Mouse (Mus musculus): ENCODE results near the gene Atp6v1e2. TPM values are rescaled to one million over a fixed set of nuclear protein-coding genes. Genes with fewer than 3 reads are reported as not detected.

Gene Atp6v1e2
- polyA plus RNA-seq, 1 experiment from 2014 or later: not detected

DNA sequence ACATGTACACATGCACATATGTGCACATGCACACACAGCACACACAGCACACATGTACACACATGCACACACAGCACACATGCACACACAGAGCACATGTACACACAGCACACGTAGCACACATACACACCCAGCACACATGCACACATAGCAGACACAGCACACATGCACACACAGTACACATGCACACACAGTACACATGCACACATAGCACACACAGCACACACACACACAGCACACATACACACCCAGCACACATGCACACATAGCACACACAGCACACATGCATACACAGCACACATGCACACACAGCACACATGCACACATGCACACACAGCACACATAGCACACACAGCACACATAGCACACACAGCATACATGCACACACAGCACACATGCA is 33.5 kb upstream of the Atp6v1e2 start:
- WGBS: 100% methylated on average over 1 of the region's 1 CpGs

GRCm38 (mm10) chr17:86978496-86978895 is 30.8 kb upstream of the Atp6v1e2 start:
- WGBS: 87% methylated on average over 6 of the region's 6 CpGs
- Histone ChIP-seq H3K36me3 (ENCODE audit: control insufficient read depth, insufficient read depth, low read length) (peaks cover 38% of the 10 kb centered on the region), H3K4me1 (replicated peaks; ENCODE audit: control insufficient read depth, insufficient read depth, low read length) (0 out of 2 replicates have a peak, but pooled peaks cover 2% of the 10 kb centered on the region), H3K27ac (ENCODE audit: low read depth) (no peak overlapping the region), H3K9me3 (ENCODE audit: control insufficient read depth, low read length) (no peaks in the 10 kb centered on the region), H3K27me3 (replicated peaks; ENCODE audit: control insufficient read depth, insufficient read depth, low read length) (no peaks in the 10 kb centered on the region), H3K4me2 (ENCODE audit: low read length) (no peak overlapping the region), H3K4me3 (ENCODE audit: low read depth, low read length) (no peak overlapping the region), H3K9ac (ENCODE audit: low read length) (no peak overlapping the region)
- ATAC-seq (replicated peaks; ENCODE audit: low FRiP score, low TSS enrichment, low read depth): no peak
- DNase-seq (ENCODE audit: low spot score): no peak

More for the DNA sequence above, 33.5 kb upstream of the Atp6v1e2 start:
- Histone ChIP-seq H3K4me2 (ENCODE audit: low read length) (no peak overlapping the region), H3K27me3 (replicated peaks; ENCODE audit: control insufficient read depth, insufficient read depth, low read length) (no peaks in the 10 kb centered on the region), H3K9me3 (ENCODE audit: control insufficient read depth, low read length) (no peaks in the 10 kb centered on the region), H3K36me3 (ENCODE audit: control insufficient read depth, insufficient read depth, low read length) (peaks cover 25% of the 10 kb centered on the region), H3K27ac (ENCODE audit: low read depth) (no peak overlapping the region), H3K9ac (ENCODE audit: low read length) (no peak overlapping the region), H3K4me1 (replicated peaks; ENCODE audit: control insufficient read depth, insufficient read depth, low read length) (0 out of 2 replicates have a peak, but pooled peaks cover 2% of the 10 kb centered on the region), H3K4me3 (ENCODE audit: low read depth, low read length) (no peak overlapping the region)
- ATAC-seq (replicated peaks; ENCODE audit: low FRiP score, low TSS enrichment, low read depth) (no peak), DNase-seq (ENCODE audit: low spot score) (no peak)

GRCm38 (mm10) chr17:86976387-86976786 is 28.7 kb upstream of the Atp6v1e2 start:
- DNase-seq (ENCODE audit: low spot score) (no peak), ATAC-seq (replicated peaks; ENCODE audit: low FRiP score, low TSS enrichment, low read depth) (no peak)
- peaks cover 42% of the 10 kb centered on the region for H3K36me3 ChIP-seq (ENCODE audit: control insufficient read depth, insufficient read depth, low read length)

GRCm38 (mm10) chr17:86973097-86973496 is 25.4 kb upstream of the Atp6v1e2 start:
- Histone ChIP-seq H3K4me2 (ENCODE audit: low read length) (no peak overlapping the region), H3K27ac (ENCODE audit: low read depth) (no peak overlapping the region), H3K36me3 (ENCODE audit: control insufficient read depth, insufficient read depth, low read length) (peaks cover 51% of the 10 kb centered on the region), H3K9me3 (ENCODE audit: control insufficient read depth, low read length) (no peaks in the 10 kb centered on the region), H3K4me1 (replicated peaks; ENCODE audit: control insufficient read depth, insufficient read depth, low read length) (no peaks in the 10 kb centered on the region), H3K27me3 (replicated peaks; ENCODE audit: control insufficient read depth, insufficient read depth, low read length) (no peaks in the 10 kb centered on the region), H3K4me3 (ENCODE audit: low read depth, low read length) (no peak overlapping the region), H3K9ac (ENCODE audit: low read length) (no peak overlapping the region)
- ATAC-seq (replicated peaks; ENCODE audit: low FRiP score, low TSS enrichment, low read depth) (no peak), DNase-seq (ENCODE audit: low spot score) (no peak)
- 91% methylated on average over 2 of the region's 2 CpGs for WGBS

More at GRCm38 (mm10) chr17:86976387-86976786, 28.7 kb upstream of the Atp6v1e2 start:
- Histone ChIP-seq H3K4me2 (ENCODE audit: low read length) (no peak overlapping the region), H3K4me3 (ENCODE audit: low read depth, low read length) (no peak overlapping the region), H3K27ac (ENCODE audit: low read depth) (no peak overlapping the region), H3K4me1 (replicated peaks; ENCODE audit: control insufficient read depth, insufficient read depth, low read length) (no peaks in the 10 kb centered on the region), H3K9me3 (ENCODE audit: control insufficient read depth, low read length) (no peaks in the 10 kb centered on the region), H3K9ac (ENCODE audit: low read length) (no peak overlapping the region), H3K27me3 (replicated peaks; ENCODE audit: control insufficient read depth, insufficient read depth, low read length) (no peaks in the 10 kb centered on the region)
- 77% methylated on average over 10 of the region's 10 CpGs for WGBS

DNA sequence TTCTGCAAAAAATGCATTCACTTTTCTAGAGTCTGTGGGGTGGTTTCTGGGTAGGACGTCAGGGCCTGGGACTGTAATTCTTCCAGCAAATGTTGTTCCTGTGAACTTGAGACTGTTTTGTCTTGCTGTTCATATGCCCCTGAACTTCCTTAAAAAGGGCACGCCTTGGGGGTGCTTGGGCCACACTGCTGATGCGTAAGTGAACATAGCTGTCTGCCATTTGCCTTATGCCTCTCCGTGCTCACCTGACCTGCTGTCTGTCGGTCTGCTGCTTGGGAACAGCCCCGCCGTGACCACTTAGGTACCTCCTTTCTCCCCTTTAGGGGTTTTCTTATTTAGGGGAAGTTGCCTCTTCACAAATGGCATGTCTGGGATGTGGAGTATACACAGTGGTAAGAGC is 24.2 kb upstream of the Atp6v1e2 start:
- no peaks in the 10 kb centered on the region for H3K27me3 ChIP-seq (replicated peaks; ENCODE audit: control insufficient read depth, insufficient read depth, low read length)
- H3K9me3 ChIP-seq (ENCODE audit: control insufficient read depth, low read length): no peaks in the 10 kb centered on the region
- H3K4me1 ChIP-seq (replicated peaks; ENCODE audit: control insufficient read depth, insufficient read depth, low read length): no peaks in the 10 kb centered on the region
- no peak overlapping the region for H3K27ac ChIP-seq (ENCODE audit: low read depth)
- H3K4me3 ChIP-seq (ENCODE audit: low read depth, low read length): no peak overlapping the region
- peaks cover 51% of the 10 kb centered on the region for H3K36me3 ChIP-seq (ENCODE audit: control insufficient read depth, insufficient read depth, low read length)
- DNase-seq (ENCODE audit: low spot score) (no peak), ATAC-seq (replicated peaks; ENCODE audit: low FRiP score, low TSS enrichment, low read depth) (no peak)
- H3K4me2 ChIP-seq (ENCODE audit: low read length): no peak overlapping the region
- 90% methylated on average over 7 of the region's 7 CpGs for WGBS
- H3K9ac ChIP-seq (ENCODE audit: low read length): no peak overlapping the region

DNA sequence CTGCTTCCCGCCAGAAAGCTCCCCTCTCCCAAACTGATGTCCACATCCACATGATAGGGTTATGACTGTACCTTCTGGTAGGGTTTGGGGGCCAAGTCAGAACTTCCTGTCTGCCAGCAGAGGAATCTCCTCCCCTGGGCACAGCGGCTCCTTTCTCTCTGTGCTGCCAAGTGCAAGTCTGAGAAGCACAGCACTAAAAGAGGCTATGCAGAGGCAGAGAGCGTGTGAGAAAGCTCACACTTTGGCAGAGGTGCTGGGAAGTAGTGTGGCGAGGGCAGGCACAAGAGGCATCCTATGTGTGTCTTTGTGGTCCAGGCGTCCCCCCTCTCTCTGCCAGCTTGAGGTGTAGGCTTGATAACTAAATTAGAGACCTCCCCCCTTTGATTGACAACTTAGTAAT is 23.3 kb upstream of the Atp6v1e2 start:
- Histone ChIP-seq H3K4me2 (ENCODE audit: low read length) (no peak overlapping the region), H3K9ac (ENCODE audit: low read length) (no peak overlapping the region), H3K27me3 (replicated peaks; ENCODE audit: control insufficient read depth, insufficient read depth, low read length) (no peaks in the 10 kb centered on the region), H3K4me1 (replicated peaks; ENCODE audit: control insufficient read depth, insufficient read depth, low read length) (no peaks in the 10 kb centered on the region), H3K9me3 (ENCODE audit: control insufficient read depth, low read length) (no peaks in the 10 kb centered on the region), H3K36me3 (ENCODE audit: control insufficient read depth, insufficient read depth, low read length) (peaks cover 51% of the 10 kb centered on the region), H3K4me3 (ENCODE audit: low read depth, low read length) (no peak overlapping the region), H3K27ac (ENCODE audit: low read depth) (no peak overlapping the region)
- 89% methylated on average over 5 of the region's 5 CpGs for WGBS
- no peak for ATAC-seq (replicated peaks; ENCODE audit: low FRiP score, low TSS enrichment, low read depth)
- DNase-seq (ENCODE audit: low spot score): no peak

DNA sequence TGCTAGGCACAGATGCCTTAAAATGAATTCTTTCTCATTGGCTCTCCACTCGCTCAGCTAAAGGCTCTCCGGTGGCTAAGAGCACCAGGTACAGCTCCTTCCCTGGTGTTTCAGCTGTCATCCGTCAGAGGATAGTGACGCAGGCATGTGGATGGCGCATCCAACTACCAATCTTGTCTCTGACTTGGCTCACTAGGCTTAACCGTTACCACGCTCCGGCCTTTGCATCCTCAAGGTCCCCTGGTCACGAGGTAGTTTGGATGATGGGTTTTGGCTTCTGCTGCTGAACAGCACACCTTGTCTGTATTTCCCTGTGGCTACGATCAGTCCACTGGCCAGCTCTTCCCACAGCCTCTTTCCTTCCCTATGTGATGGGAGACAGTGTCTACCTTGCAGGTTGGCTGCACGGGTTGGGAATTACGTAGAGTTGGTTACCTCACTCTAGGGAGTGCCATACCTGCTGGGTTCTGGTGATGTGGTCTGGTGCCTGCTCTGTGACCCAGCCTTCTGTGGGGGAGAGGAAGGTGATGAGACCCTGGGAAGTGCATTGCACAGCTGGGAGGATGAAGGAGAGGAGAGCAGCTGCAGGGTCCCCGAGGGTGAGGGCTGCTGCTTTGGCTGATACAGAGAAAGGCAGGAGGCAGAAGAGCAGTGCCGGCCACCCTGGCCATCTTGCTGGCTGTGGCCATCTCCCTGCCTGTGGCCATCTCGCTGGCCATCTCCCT is 22.5 kb upstream of the Atp6v1e2 start:
- peaks cover under 1% of the 10 kb centered on the region; the same call in 1 of the 2 replicates for H3K4me1 ChIP-seq (replicated peaks; ENCODE audit: control insufficient read depth, insufficient read depth, low read length)
- H3K9ac ChIP-seq (ENCODE audit: low read length): no peak overlapping the region
- H3K36me3 ChIP-seq (ENCODE audit: control insufficient read depth, insufficient read depth, low read length): peaks cover 48% of the 10 kb centered on the region
- 90% methylated on average over 14 of the region's 15 CpGs for WGBS
- no peak overlapping the region for H3K27ac ChIP-seq (ENCODE audit: low read depth)
- ATAC-seq (replicated peaks; ENCODE audit: low FRiP score, low TSS enrichment, low read depth): no peak
- DNase-seq (ENCODE audit: low spot score): no peak
- H3K4me3 ChIP-seq (ENCODE audit: low read depth, low read length): no peak overlapping the region
- H3K9me3 ChIP-seq (ENCODE audit: control insufficient read depth, low read length): no peaks in the 10 kb centered on the region
- no peak overlapping the region for H3K4me2 ChIP-seq (ENCODE audit: low read length)
- no peaks in the 10 kb centered on the region for H3K27me3 ChIP-seq (replicated peaks; ENCODE audit: control insufficient read depth, insufficient read depth, low read length)

GRCm38 (mm10) chr17:86969582-86969981 is 21.9 kb upstream of the Atp6v1e2 start:
- H3K36me3 ChIP-seq (ENCODE audit: control insufficient read depth, insufficient read depth, low read length): peaks cover 42% of the 10 kb centered on the region

DNA sequence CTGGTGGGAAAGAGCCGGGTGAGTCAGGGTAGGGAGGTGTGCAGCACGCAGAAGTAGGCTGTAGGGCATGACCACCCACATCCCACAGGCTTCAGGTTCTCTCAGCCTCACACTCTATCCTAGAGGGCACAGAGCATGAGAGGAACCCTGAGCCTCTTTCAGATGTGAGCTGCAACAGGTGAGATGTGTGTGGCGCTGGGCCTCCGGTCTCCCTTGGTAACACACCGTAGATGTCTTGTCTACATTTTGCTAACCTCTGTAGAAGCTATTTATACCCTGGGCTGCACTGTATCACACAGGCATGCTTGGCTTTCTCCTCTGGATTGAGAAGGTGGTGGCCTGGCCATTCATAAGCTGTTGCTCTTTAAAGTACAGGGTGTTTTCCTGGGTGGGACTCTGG is 20.9 kb upstream of the Atp6v1e2 start:
- 94% methylated on average over 5 of the region's 5 CpGs for WGBS
- H3K36me3 ChIP-seq (ENCODE audit: control insufficient read depth, insufficient read depth, low read length): peaks cover 32% of the 10 kb centered on the region
- ATAC-seq (replicated peaks; ENCODE audit: low FRiP score, low TSS enrichment, low read depth): no peak

More at GRCm38 (mm10) chr17:86969582-86969981, 21.9 kb upstream of the Atp6v1e2 start:
- Histone ChIP-seq H3K4me1 (replicated peaks; ENCODE audit: control insufficient read depth, insufficient read depth, low read length) (peaks cover 6% of the 10 kb centered on the region), H3K4me2 (ENCODE audit: low read length) (no peak overlapping the region), H3K27me3 (replicated peaks; ENCODE audit: control insufficient read depth, insufficient read depth, low read length) (no peaks in the 10 kb centered on the region), H3K4me3 (ENCODE audit: low read depth, low read length) (no peak overlapping the region), H3K9ac (ENCODE audit: low read length) (no peak overlapping the region), H3K27ac (ENCODE audit: low read depth) (no peak overlapping the region), H3K9me3 (ENCODE audit: control insufficient read depth, low read length) (no peaks in the 10 kb centered on the region)
- WGBS: 71% methylated on average over 5 of the region's 5 CpGs
- DNase-seq (ENCODE audit: low spot score) (no peak), ATAC-seq (replicated peaks; ENCODE audit: low FRiP score, low TSS enrichment, low read depth) (no peak)

More for the DNA sequence above, 20.9 kb upstream of the Atp6v1e2 start:
- Histone ChIP-seq H3K27me3 (replicated peaks; ENCODE audit: control insufficient read depth, insufficient read depth, low read length) (no peaks in the 10 kb centered on the region), H3K4me2 (ENCODE audit: low read length) (no peak overlapping the region), H3K9ac (ENCODE audit: low read length) (no peak overlapping the region), H3K4me3 (ENCODE audit: low read depth, low read length) (no peak overlapping the region), H3K4me1 (replicated peaks; ENCODE audit: control insufficient read depth, insufficient read depth, low read length) (peaks cover 10% of the 10 kb centered on the region), H3K9me3 (ENCODE audit: control insufficient read depth, low read length) (no peaks in the 10 kb centered on the region), H3K27ac (ENCODE audit: low read depth) (no peak overlapping the region)
- no peak for DNase-seq (ENCODE audit: low spot score)

Measured in intestine, embryonic 14.5 days (tissue).